Mouse (Mus musculus) ES-Bruce4 (cell line): Measurements from ENCODE around the gene BC035947. TPM values are rescaled to one million over a fixed set of nuclear protein-coding genes. Genes with fewer than 3 reads are reported as not detected.

Source experiments
- H3K27ac ChIP-seq: 2 replicates; pipeline ENCODE4 v1.5.1; 2012; ENCODE audit warnings: low read length, inconsistent platforms; ENCODE audit not compliant: insufficient read depth
- H3K27me3 ChIP-seq: 2 replicates; pipeline ENCODE4 v1.6.1; 2012; ENCODE audit warnings: mild to moderate bottlenecking, low read length, inconsistent platforms; ENCODE audit not compliant: control insufficient read depth, poor library complexity, insufficient read depth, severe bottlenecking
- H3K36me3 ChIP-seq: 2 replicates; pipeline ENCODE4 v1.6.1; 2012; ENCODE audit warnings: inconsistent platforms, mild to moderate bottlenecking, low read length, moderate library complexity; ENCODE audit not compliant: control insufficient read depth, poor library complexity, insufficient read depth, severe bottlenecking
- H3K4me1 ChIP-seq: one replicate; pipeline ENCODE4 v1.8.1; 2011; ENCODE audit warnings: low read length; ENCODE audit not compliant: control insufficient read depth, insufficient read depth
- H3K4me3 ChIP-seq: 2 replicates; pipeline ENCODE4 v1.5.1; 2011; ENCODE audit warnings: low read depth, mild to moderate bottlenecking, low read length
- H3K9ac ChIP-seq: 2 replicates; pipeline ENCODE4 v1.6.1; 2012; ENCODE audit warnings: low read depth, mild to moderate bottlenecking, inconsistent platforms; ENCODE audit not compliant: poor library complexity, severe bottlenecking
- H3K9me3 ChIP-seq: replicated peaks from 2 replicates; pipeline ENCODE4 v1.6.1; 2012; ENCODE audit warnings: mild to moderate bottlenecking, low read length, inconsistent platforms; ENCODE audit not compliant: control insufficient read depth, poor library complexity, insufficient read depth, severe bottlenecking
- CTCF ChIP-seq: IDR thresholded peaks from one replicate; pipeline ENCODE4 v1.8.1; 2011; ENCODE audit warnings: low read depth, low read length
- EP300 ChIP-seq: IDR thresholded peaks from 2 replicates; pipeline ENCODE4 v1.6.1; 2011; ENCODE audit warnings: low read depth, low read length; ENCODE audit not compliant: insufficient read depth
- POLR2A ChIP-seq: IDR thresholded peaks from one replicate; pipeline ENCODE4 v1.8.1; 2011; ENCODE audit warnings: low read length; ENCODE audit not compliant: insufficient read depth
- polyA plus RNA-seq: library from polyadenylated mRNA; stranded (reverse); fragments of >200 nt; gene quantifications from 2 replicates; pipeline ENCODE4 v1.2.4, GENCODE M21; 2011; ENCODE audit warnings: low read depth; ENCODE audit not compliant: missing spikeins, insufficient read depth, insufficient read length

Gene BC035947
- polyA plus RNA-seq, 1 experiment: 0.52 TPM

DNA sequence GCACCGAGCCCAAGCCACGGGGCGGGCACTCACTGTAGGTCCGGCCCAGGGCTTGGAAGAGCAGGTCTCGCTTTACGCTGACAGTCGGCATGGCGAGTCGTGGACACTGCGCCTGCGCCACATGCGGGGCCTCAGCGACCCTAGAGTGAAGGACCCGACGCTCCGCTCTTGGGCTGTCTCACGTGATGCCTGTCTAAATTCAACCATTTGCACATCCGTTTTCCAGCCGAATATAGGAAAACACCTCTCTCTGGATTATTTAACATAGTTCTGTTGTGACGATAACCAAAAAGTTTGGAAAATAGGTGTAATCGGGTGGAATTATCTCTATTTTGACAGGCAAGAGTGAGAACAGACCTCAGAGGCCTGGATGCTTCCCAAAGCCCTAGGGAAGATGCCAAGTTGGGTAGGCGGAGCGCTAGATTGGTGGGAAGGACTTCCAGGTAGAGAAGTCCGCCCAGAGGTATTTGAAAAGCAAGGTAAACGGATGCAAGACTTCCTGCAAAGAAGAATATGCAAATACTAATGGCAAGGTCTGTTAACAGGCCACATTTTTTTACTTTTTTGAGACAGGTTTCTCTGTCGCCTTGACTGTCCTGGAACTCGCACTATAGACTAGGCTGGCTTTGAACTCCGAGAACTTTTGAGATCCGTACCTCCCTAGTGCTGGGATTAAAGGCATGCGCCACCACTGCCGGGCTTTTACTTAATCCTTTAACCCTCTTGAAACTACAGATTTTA lies 23.0 kb downstream of the BC035947 start, which contains the start of gene Farsb:
Gene Farsb, minus strand, starts transcription at position 146 of the 741 bp plus-strand sequence.
- Histone ChIP-seq H3K9ac (peak within 1 kb of the TSS; percentile 76), H3K4me1 (peaks cover 5% of the 10 kb centered on the region), H3K4me3 (peak within 1 kb of the TSS; percentile 98), H3K36me3 (peaks cover 13% of the 10 kb centered on the region), H3K27me3 (no peaks in the 10 kb centered on the region), H3K9me3 (no peaks in the 10 kb centered on the region), H3K27ac (peak within 1 kb of the TSS; percentile 56; the same call in 1 of the 2 replicates)
- TF ChIP-seq EP300: no peak

GRCm38 (mm10) chr1:78488427-78488751 lies 23.6 kb downstream of the BC035947 start:
- no peak overlapping the region for H3K27ac ChIP-seq
- peak overlapping the region; percentile 98 for H3K4me3 ChIP-seq
- no peaks in the 10 kb centered on the region for H3K9me3 ChIP-seq
- H3K4me1 ChIP-seq: peaks cover 5% of the 10 kb centered on the region
- no peaks in the 10 kb centered on the region for H3K27me3 ChIP-seq
- TF ChIP-seq EP300: no peak
- TF ChIP-seq POLR2A: no peak
- TF ChIP-seq CTCF: no peak
- peak overlapping the region; percentile 76 for H3K9ac ChIP-seq
- peaks cover 18% of the 10 kb centered on the region for H3K36me3 ChIP-seq

- Histone ChIP-seq H3K36me3 (peaks cover 27% of the 10 kb centered on the region), H3K27ac (no peak overlapping the region), H3K4me1 (peaks cover 5% of the 10 kb centered on the region), H3K9me3 (no peaks in the 10 kb centered on the region), H3K4me3 (no peak overlapping the region), H3K9ac (no peak overlapping the region), H3K27me3 (no peaks in the 10 kb centered on the region)
- TF ChIP-seq EP300 (no peak), POLR2A (no peak), CTCF (no peak)
Measured at GRCm38 (mm10) chr1:78484361-78484760, 27.6 kb downstream of the BC035947 start.

DNA sequence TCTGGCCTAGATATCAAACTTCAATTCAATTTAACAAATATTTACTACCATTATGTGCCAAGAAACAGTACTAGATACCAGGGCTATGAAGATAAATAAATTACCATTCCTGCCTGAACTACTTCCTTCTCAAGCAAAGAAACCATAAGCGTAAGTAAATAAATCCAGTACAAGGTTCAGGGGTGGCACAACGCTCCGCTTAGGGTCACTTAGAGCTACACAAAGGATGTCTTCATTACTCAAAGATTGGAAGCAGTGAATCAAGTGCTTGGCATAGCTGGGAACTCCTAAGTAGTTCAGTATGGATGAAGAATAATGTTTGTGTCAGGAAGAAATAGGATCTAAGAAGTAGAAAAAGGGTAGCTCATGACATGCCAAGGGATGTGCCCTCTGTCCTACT lies 28.5 kb downstream of the BC035947 start:
- TF ChIP-seq EP300 (no peak), POLR2A (no peak), CTCF (no peak)
- Histone ChIP-seq H3K27me3 (no peaks in the 10 kb centered on the region), H3K9ac (no peak overlapping the region), H3K36me3 (peaks cover 30% of the 10 kb centered on the region), H3K4me1 (peaks cover 5% of the 10 kb centered on the region), H3K27ac (no peak overlapping the region), H3K9me3 (no peaks in the 10 kb centered on the region), H3K4me3 (no peak overlapping the region)

DNA sequence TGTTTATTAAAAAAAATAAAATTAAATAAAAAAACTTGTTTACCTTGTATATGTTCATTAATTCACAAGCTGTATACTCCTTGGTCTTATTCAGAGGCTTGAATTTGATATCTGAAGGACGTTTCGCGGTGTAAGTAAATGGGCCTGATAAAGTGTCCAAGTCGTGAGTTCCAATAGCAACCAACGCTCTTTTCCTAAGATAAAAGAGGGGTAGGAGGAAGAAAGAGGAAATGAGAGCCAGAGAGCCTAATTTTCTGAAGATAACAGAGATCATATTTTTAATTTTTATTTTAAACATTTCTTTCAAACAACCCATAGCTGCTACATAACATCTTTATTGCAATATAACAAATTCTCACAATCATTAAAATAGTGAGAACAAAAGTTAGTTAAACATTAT lies 39.5 kb downstream of the BC035947 start:
- Histone ChIP-seq H3K27me3 (no peaks in the 10 kb centered on the region), H3K4me1 (no peaks in the 10 kb centered on the region), H3K36me3 (peaks cover 42% of the 10 kb centered on the region), H3K27ac (no peak overlapping the region), H3K9me3 (no peaks in the 10 kb centered on the region), H3K4me3 (no peak overlapping the region), H3K9ac (no peak overlapping the region)
- TF ChIP-seq EP300: no peak
- no peak for TF ChIP-seq POLR2A
- no peak for TF ChIP-seq CTCF

GRCm38 (mm10) chr1:78454659-78455058 lies 57.3 kb downstream of the BC035947 start:
- Histone ChIP-seq H3K36me3 (peaks cover 50% of the 10 kb centered on the region), H3K4me3 (no peak overlapping the region), H3K4me1 (no peaks in the 10 kb centered on the region), H3K9me3 (no peaks in the 10 kb centered on the region), H3K9ac (no peak overlapping the region), H3K27me3 (no peaks in the 10 kb centered on the region), H3K27ac (no peak overlapping the region)
- TF ChIP-seq POLR2A (no peak), CTCF (peak; percentile 50)
